Mouse (Mus musculus) MEL (cell line): ENCODE measurements around the gene Cops4.

Source experiments
- CTCF ChIP-seq, 3 experiments: IDR thresholded peaks in 2 of 3; conservative IDR thresholded peaks in 1 of 3; 2 replicates each; pipeline ENCODE4 v1.5.1; 2011 to 2012; ENCODE audit warnings: low read length in 3 of 3, low read depth in 2 of 3, mild to moderate bottlenecking in 2 of 3, improper control_type of control experiment in 1 of 3, inconsistent platforms in 1 of 3, mixed read lengths in 1 of 3, moderate library complexity in 1 of 3; ENCODE audit not compliant: control insufficient read depth in 1 of 3, insufficient read depth in 1 of 3, poor library complexity in 1 of 3, severe bottlenecking in 1 of 3
- EP300 ChIP-seq, 2 experiments: IDR thresholded peaks; 2 replicates each; pipeline ENCODE4 v1.6.1; 2011; ENCODE audit warnings: improper control_type of control experiment in 2 of 2, low read length in 2 of 2, low read depth in 1 of 2, mild to moderate bottlenecking in 1 of 2
- ETS1 ChIP-seq: IDR thresholded peaks from 2 replicates; pipeline ENCODE4 v1.6.1; 2012; ENCODE audit warnings: low read depth, mild to moderate bottlenecking, inconsistent platforms, low read length, improper control_type of control experiment, moderate library complexity
- MAFK ChIP-seq: IDR thresholded peaks from 2 replicates; pipeline ENCODE4 v1.6.1; 2011; ENCODE audit warnings: low read depth, mild to moderate bottlenecking, low read length, improper control_type of control experiment, borderline replicate concordance
- MAX ChIP-seq: IDR thresholded peaks from 2 replicates; pipeline ENCODE4 v1.6.1; 2011; ENCODE audit warnings: low read length, improper control_type of control experiment
- MEF2A ChIP-seq: IDR thresholded peaks from 2 replicates; pipeline ENCODE4 v1.6.1; 2014; ENCODE audit warnings: low read depth, mild to moderate bottlenecking, inconsistent platforms, low read length, improper control_type of control experiment; ENCODE audit not compliant: poor library complexity, insufficient replicate concordance, severe bottlenecking; ENCODE audit errors: extremely low read depth
- MYC ChIP-seq: IDR thresholded peaks from 2 replicates; pipeline ENCODE4 v1.6.1; 2011; ENCODE audit warnings: low read depth, mild to moderate bottlenecking, low read length, improper control_type of control experiment, moderate library complexity
- POLR2A ChIP-seq, 2 experiments: IDR thresholded peaks; 2 replicates each; pipeline ENCODE4 v1.6.1; 2011 to 2012; ENCODE audit warnings: low read length in 2 of 2, mild to moderate bottlenecking in 2 of 2, control low read depth in 1 of 2, improper control_type of control experiment in 1 of 2, low read depth in 1 of 2, moderate library complexity in 1 of 2; ENCODE audit not compliant: control insufficient read depth in 1 of 2, insufficient read depth in 1 of 2, poor library complexity in 1 of 2
- ZMIZ1 ChIP-seq: IDR thresholded peaks from 2 replicates; pipeline ENCODE4 v1.6.1; 2012; ENCODE audit warnings: low read depth, mild to moderate bottlenecking, inconsistent platforms, low read length, improper control_type of control experiment, moderate library complexity

- TF ChIP-seq ZMIZ1 (peak; percentile 25; the same call in 1 of the 2 replicates), CTCF (IDR thresholded peaks at IDR 0.05 in 2 of 3, conservative IDR thresholded peaks at IDR 0.05 in 1 of 3; ENCODE audit: control insufficient read depth in 1 of 3, insufficient read depth in 1 of 3, low read depth in 2 of 3, low read length in 3 of 3, poor library complexity in 1 of 3, severe bottlenecking in 1 of 3) (peak in 2 of 3 experiments; percentile 46 to 56; a peak in 4 of 6 replicates), MAFK (no peak), MYC (0 out of 2 replicates have a peak, but pooled peaks have one; percentile 65), EP300 (IDR thresholded peaks at IDR 0.05; ENCODE audit: low read depth in 1 of 2, low read length in 2 of 2) (peak in 1 of 2 experiments; percentile 28; a peak in 1 of 4 replicates), MAX (peak; percentile 82), ETS1 (peak; percentile 50; the same call in 1 of the 2 replicates), POLR2A (IDR thresholded peaks at IDR 0.05; ENCODE audit: control insufficient read depth in 1 of 2, insufficient read depth in 1 of 2, low read depth in 1 of 2, low read length in 2 of 2, poor library complexity in 1 of 2) (peak; percentile 19 to 61; a peak in 1 of 4 replicates), MEF2A (no peak)
These were observed 17.6 kb upstream of the Cops4 start, which contains the start of gene Lin54 for GRCm38 (mm10) chr5:100500458-100500961.
